Mouse (Mus musculus) brain, embryonic 18.5 days (tissue): Measurements from ENCODE around the gene Gfi1.

Source experiments
- DNase-seq: peaks from one replicate; pipeline ENCODE4 v3.0.0-alpha.2; 2012; ENCODE audit warnings: low read depth, low spot score

Gfi1 gene

GRCm38 (mm10) chr5:107725435-107726261 is at the start of gene Gfi1:
Gene Gfi1, minus strand, starts transcription at chr5:107726036.
- no peak for DNase-seq

GRCm38 (mm10) chr5:107772049-107772448 is 46.2 kb upstream of the Gfi1 start:
- DNase-seq, result no peak

- no peak for DNase-seq
These were observed 42.4 kb upstream of the Gfi1 start for GRCm38 (mm10) chr5:107768224-107768623.

- DNase-seq, result no peak
These were observed 40.1 kb upstream of the Gfi1 start for GRCm38 (mm10) chr5:107765946-107766345.

- DNase-seq, result no peak
These were observed 38.6 kb upstream of the Gfi1 start for GRCm38 (mm10) chr5:107764486-107764885.

GRCm38 (mm10) chr5:107763674-107764073 is 37.8 kb upstream of the Gfi1 start:
- no peak for DNase-seq

GRCm38 (mm10) chr5:107759121-107759520 is 33.3 kb upstream of the Gfi1 start:
- DNase-seq, result no peak

GRCm38 (mm10) chr5:107756072-107756471 is 30.2 kb upstream of the Gfi1 start:
- no peak for DNase-seq

- no peak for DNase-seq
These were observed 28.9 kb upstream of the Gfi1 start for GRCm38 (mm10) chr5:107754740-107755139.

GRCm38 (mm10) chr5:107753656-107754055 is 27.8 kb upstream of the Gfi1 start:
- DNase-seq, result no peak

GRCm38 (mm10) chr5:107749229-107749916 is 23.5 kb upstream of the Gfi1 start:
- no peak for DNase-seq

- no peak for DNase-seq
These were observed 13.2 kb upstream of the Gfi1 start for GRCm38 (mm10) chr5:107739023-107739422.

GRCm38 (mm10) chr5:107738296-107738695 is 12.5 kb upstream of the Gfi1 start:
- DNase-seq, result no peak

- no peak for DNase-seq
These were observed 10.3 kb upstream of the Gfi1 start for GRCm38 (mm10) chr5:107736171-107736570.

GRCm38 (mm10) chr5:107731844-107732243 is 6.0 kb upstream of the Gfi1 start:
- no peak for DNase-seq

GRCm38 (mm10) chr5:107731408-107731807 is 5.6 kb upstream of the Gfi1 start:
- DNase-seq, result no peak

GRCm38 (mm10) chr5:107727007-107727402 is 1.2 kb upstream of the Gfi1 start:
- no peak for DNase-seq

GRCm38 (mm10) chr5:107726281-107727006 is 608 bp upstream of the Gfi1 start:
- DNase-seq, result no peak

GRCm38 (mm10) chr5:107724661-107725434 is 988 bp downstream of the Gfi1 start:
- DNase-seq, result no peak

GRCm38 (mm10) chr5:107723541-107724511 is 2.0 kb downstream of the Gfi1 start:
- no peak for DNase-seq
